Mouse (Mus musculus) bone marrow macrophage, adult 2 months (primary cell): ENCODE measurements around the gene Tnc. TPM values are rescaled to one million over a fixed set of nuclear protein-coding genes. Genes with fewer than 3 reads are reported as not detected.

Source experiments
- H3K27ac ChIP-seq: 2 replicates; pipeline ENCODE4 v1.5.1; 2012; ENCODE audit warnings: low read depth, low read length; ENCODE audit not compliant: insufficient read depth
- H3K4me1 ChIP-seq: 2 replicates; pipeline ENCODE4 v1.6.1; 2012; ENCODE audit warnings: low read length; ENCODE audit not compliant: control insufficient read depth, insufficient read depth
- H3K4me3 ChIP-seq: 2 replicates; pipeline ENCODE4 v1.5.1; 2012; ENCODE audit warnings: mild to moderate bottlenecking, low read length, moderate library complexity; ENCODE audit not compliant: insufficient read depth
- CTCF ChIP-seq: IDR thresholded peaks from 2 replicates; pipeline ENCODE4 v1.5.1; 2012; ENCODE audit warnings: low read depth, mild to moderate bottlenecking, low read length, moderate library complexity
- POLR2A ChIP-seq: IDR thresholded peaks from 2 replicates; pipeline ENCODE4 v1.6.1; 2012; ENCODE audit warnings: mild to moderate bottlenecking, low read depth, low read length, borderline replicate concordance
- polyA plus RNA-seq: library from polyadenylated mRNA; stranded (reverse); fragments of >200 nt; gene quantifications from 2 replicates; pipeline ENCODE4 v1.2.4, GENCODE M21; 2012; ENCODE audit not compliant: missing spikeins, insufficient read depth, insufficient read length

Gene Tnc
- polyA plus RNA-seq, 1 experiment: 2.5 TPM

- TF ChIP-seq POLR2A (no peak), CTCF (no peak)
- no peak overlapping the region for H3K4me3 ChIP-seq
- 0 out of 2 replicates have a peak, but pooled peaks cover 3% of the 10 kb centered on the region for H3K4me1 ChIP-seq
- H3K27ac ChIP-seq: no peak overlapping the region
These were observed 27.9 kb upstream of the Tnc start for GRCm38 (mm10) chr4:64074725-64075124.

- no peaks in the 10 kb centered on the region for H3K4me1 ChIP-seq
- H3K4me3 ChIP-seq: no peak overlapping the region
- TF ChIP-seq CTCF: no peak
- TF ChIP-seq POLR2A: no peak
- no peak overlapping the region for H3K27ac ChIP-seq
These were observed 20.6 kb upstream of the Tnc start for GRCm38 (mm10) chr4:64067394-64067793.

- Histone ChIP-seq H3K4me3 (no peak overlapping the region), H3K27ac (no peak overlapping the region), H3K4me1 (no peaks in the 10 kb centered on the region)
- TF ChIP-seq CTCF (no peak), POLR2A (no peak)
These were observed 18.5 kb upstream of the Tnc start for GRCm38 (mm10) chr4:64065266-64065665.

DNA sequence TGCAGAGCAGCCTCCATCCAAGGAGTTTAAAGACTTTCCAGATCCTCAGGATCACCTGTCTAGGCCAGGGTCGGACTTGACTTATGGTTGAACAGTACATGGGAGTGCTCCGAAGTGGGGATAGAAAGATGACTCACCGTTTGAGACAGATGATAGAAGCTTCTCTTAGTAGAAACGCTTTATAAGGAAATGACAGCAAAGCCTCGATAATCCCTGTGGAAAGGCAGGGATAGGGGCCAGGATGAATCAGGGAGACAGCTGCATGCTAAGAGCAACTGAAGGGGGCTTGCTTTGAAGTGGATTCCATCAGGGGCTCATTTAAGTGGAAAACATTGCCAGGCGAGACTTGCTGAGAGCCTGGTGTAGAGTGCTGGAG is 12.0 kb upstream of the Tnc start:
- H3K4me1 ChIP-seq: no peaks in the 10 kb centered on the region
- no peak overlapping the region for H3K27ac ChIP-seq
- H3K4me3 ChIP-seq: no peak overlapping the region
- TF ChIP-seq POLR2A: no peak
- TF ChIP-seq CTCF: no peak

- TF ChIP-seq CTCF (no peak), POLR2A (no peak)
- Histone ChIP-seq H3K4me3 (no peak overlapping the region), H3K27ac (no peak overlapping the region), H3K4me1 (no peaks in the 10 kb centered on the region)
These were observed 11.4 kb upstream of the Tnc start for GRCm38 (mm10) chr4:64058048-64058855.

- TF ChIP-seq POLR2A: no peak
- no peak for TF ChIP-seq CTCF
- H3K4me1 ChIP-seq: no peaks in the 10 kb centered on the region
- H3K27ac ChIP-seq: no peak overlapping the region
- no peak overlapping the region for H3K4me3 ChIP-seq
These were observed 1.4 kb upstream of the Tnc start for GRCm38 (mm10) chr4:64048177-64048576.

DNA sequence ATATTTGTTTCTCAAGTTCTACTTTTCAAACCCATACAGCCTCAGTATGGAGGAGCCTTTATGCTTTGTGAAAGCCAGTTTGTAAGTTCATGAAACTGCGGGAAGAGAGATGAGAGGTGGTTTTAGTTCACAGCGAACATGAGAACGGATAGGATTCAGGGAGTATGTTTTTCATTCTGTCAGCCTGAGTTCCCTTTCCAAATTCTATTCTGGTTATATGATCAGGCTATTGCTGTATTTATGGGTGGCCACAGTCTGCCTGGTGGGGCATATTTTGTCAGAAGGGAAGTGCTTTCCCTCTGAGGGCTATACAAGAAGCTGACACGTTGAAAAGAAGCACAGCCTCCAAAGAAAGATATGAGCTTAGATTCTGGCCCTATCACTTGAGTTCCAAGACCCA is 2.9 kb downstream of the Tnc start:
- Histone ChIP-seq H3K27ac (no peak overlapping the region), H3K4me3 (no peak overlapping the region), H3K4me1 (no peaks in the 10 kb centered on the region)
- no peak for TF ChIP-seq POLR2A
- no peak for TF ChIP-seq CTCF

GRCm38 (mm10) chr4:64043371-64043770 is 3.4 kb downstream of the Tnc start:
- TF ChIP-seq POLR2A (no peak), CTCF (no peak)
- H3K4me1 ChIP-seq: no peaks in the 10 kb centered on the region
- no peak overlapping the region for H3K4me3 ChIP-seq
- no peak overlapping the region for H3K27ac ChIP-seq

DNA sequence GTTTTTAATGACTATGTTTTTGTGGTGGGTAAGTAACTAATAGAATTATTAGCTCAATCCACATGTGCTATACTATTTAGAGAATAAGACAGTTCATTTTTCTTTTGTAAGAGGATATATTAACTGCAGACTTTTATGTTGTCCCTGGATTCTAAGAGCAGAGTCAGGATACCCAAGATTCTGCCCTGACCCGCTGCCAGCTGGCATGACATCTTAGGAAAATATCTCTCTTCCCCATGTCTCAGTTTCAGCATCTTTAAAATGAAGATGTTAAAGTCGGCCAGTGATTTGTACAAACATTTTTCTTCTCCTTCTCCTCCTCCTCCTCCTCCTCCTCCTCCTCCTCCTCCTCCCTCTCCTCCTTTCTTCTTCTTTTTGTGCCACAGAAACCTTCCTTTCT is 7.7 kb downstream of the Tnc start:
- no peaks in the 10 kb centered on the region for H3K4me1 ChIP-seq
- no peak overlapping the region for H3K27ac ChIP-seq
- H3K4me3 ChIP-seq: no peak overlapping the region
- TF ChIP-seq CTCF (no peak), POLR2A (no peak)

DNA sequence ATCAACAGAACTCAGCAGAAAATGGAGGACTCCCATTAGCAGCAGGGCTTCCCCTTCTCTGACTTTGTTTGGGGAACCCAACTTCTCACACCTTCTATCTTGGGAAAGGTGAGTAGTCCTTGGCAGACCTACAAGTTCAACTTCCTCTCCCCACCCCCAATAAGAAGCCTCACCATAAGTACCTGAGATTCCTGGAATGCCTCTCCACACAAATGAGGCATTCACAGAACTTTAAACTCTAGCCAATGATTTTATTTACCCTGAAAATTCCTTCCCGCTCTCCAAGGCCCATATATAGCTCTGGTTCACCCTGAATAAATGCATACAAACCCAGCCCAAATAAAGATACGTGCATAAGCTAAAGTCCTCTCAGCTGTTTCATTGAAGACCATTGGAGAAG is 9.3 kb downstream of the Tnc start:
- Histone ChIP-seq H3K4me1 (no peaks in the 10 kb centered on the region), H3K27ac (no peak overlapping the region), H3K4me3 (no peak overlapping the region)
- no peak for TF ChIP-seq POLR2A
- TF ChIP-seq CTCF: no peak

DNA sequence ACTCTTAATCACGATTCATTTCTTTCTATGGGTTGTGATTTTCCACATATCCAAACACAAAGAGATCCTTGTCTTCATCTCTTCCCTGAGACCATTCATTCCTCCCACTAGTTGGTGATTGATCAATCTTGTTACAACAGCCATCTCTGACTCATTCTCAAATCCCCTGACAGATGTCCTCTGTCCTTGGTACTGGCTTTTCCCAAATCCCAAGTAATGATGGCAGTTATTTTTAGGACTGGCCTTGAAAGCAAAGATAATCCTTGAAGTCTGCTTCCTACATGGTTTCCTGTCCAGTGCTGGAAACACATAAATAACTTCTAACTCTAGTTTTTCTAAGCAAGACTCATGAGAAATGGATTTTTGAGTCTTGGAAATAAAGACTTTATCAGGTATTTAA is 12.1 kb downstream of the Tnc start:
- no peak for TF ChIP-seq POLR2A
- no peak for TF ChIP-seq CTCF
- Histone ChIP-seq H3K4me3 (no peak overlapping the region), H3K4me1 (no peaks in the 10 kb centered on the region), H3K27ac (no peak overlapping the region)
